Mouse (Mus musculus) thymus, postnatal 10 days (tissue): Measurements from ENCODE around the gene Gm13889.

Experiments used
- DNase-seq, 2 experiments: peaks; one replicate each; pipeline ENCODE4 v3.0.0; 2021; ENCODE audit warnings: low spot score in 2 of 2

Gm13889 gene

GRCm38 (mm10) chr2:93958216-93958615 is 1.2 kb upstream of the Gm13889 start:
- DNase-seq = no peak

GRCm38 (mm10) chr2:93957785-93958175 is 779 bp upstream of the Gm13889 start:
- DNase-seq = no peak

- no peak for DNase-seq
Observed at GRCm38 (mm10) chr2:93956331-93956801, 635 bp downstream of the Gm13889 start.

- DNase-seq = no peak
Observed at GRCm38 (mm10) chr2:93955886-93956285, 1.1 kb downstream of the Gm13889 start.

GRCm38 (mm10) chr2:93954781-93955578 is 2.0 kb downstream of the Gm13889 start:
- DNase-seq = no peak

- DNase-seq = no peak
Observed at GRCm38 (mm10) chr2:93953726-93954125, 3.3 kb downstream of the Gm13889 start.

- DNase-seq = no peak
Observed at GRCm38 (mm10) chr2:93946976-93947375, 10.0 kb downstream of the Gm13889 start.

GRCm38 (mm10) chr2:93944855-93945254 is 12.1 kb downstream of the Gm13889 start:
- DNase-seq = no peak

- no peak for DNase-seq
Observed at GRCm38 (mm10) chr2:93944099-93944498, 12.9 kb downstream of the Gm13889 start.

GRCm38 (mm10) chr2:93941670-93942069 is 15.3 kb downstream of the Gm13889 start:
- no peak for DNase-seq

- DNase-seq = no peak
Observed at GRCm38 (mm10) chr2:93938534-93938933, 18.5 kb downstream of the Gm13889 start.

GRCm38 (mm10) chr2:93928866-93929265 is 28.1 kb downstream of the Gm13889 start:
- DNase-seq = no peak

- no peak for DNase-seq
Observed at GRCm38 (mm10) chr2:93927701-93928437, 29.1 kb downstream of the Gm13889 start.

- DNase-seq = no peak
Observed at GRCm38 (mm10) chr2:93926141-93926540, 30.9 kb downstream of the Gm13889 start.

GRCm38 (mm10) chr2:93919093-93919492 is 37.9 kb downstream of the Gm13889 start:
- no peak for DNase-seq

- no peak for DNase-seq
Observed at GRCm38 (mm10) chr2:93913552-93913951, 43.4 kb downstream of the Gm13889 start.

GRCm38 (mm10) chr2:93911942-93912341 is 45.1 kb downstream of the Gm13889 start:
- no peak for DNase-seq

GRCm38 (mm10) chr2:93909716-93910115 is 47.3 kb downstream of the Gm13889 start:
- no peak for DNase-seq

- DNase-seq = no peak
Observed at GRCm38 (mm10) chr2:93907519-93908294, 49.3 kb downstream of the Gm13889 start.

GRCm38 (mm10) chr2:93906316-93906715 is 50.7 kb downstream of the Gm13889 start:
- no peak for DNase-seq
